Mouse (Mus musculus): Measurements from ENCODE around the gene Thrsp.

Thrsp gene

GRCm38 (mm10) chr7:97375906-97376305, 41.6 kb downstream of the Thrsp start:
- no peak for DNase-seq (ENCODE audit: low spot score)

GRCm38 (mm10) chr7:97375101-97375500, 42.4 kb downstream of the Thrsp start:
- no peak for DNase-seq (ENCODE audit: low spot score)

- DNase-seq (ENCODE audit: low spot score), result no peak
These were observed 51.6 kb downstream of the Thrsp start for GRCm38 (mm10) chr7:97365887-97366286.
